Mouse (Mus musculus) central nervous system, embryonic 14 days (tissue): ENCODE measurements around the gene Hist1h3c. TPM values are rescaled to one million over a fixed set of nuclear protein-coding genes. Genes with fewer than 3 reads are reported as not detected.

Source experiments
- polyA plus RNA-seq: library from polyadenylated mRNA; depleted of rRNA; stranded (reverse); fragments of >200 nt; gene quantifications from 2 replicates; pipeline ENCODE4 v1.2.3, GENCODE M21; 2012; rRNA removed

The Hist1h3c gene
- polyA plus RNA-seq: 19.7 and 29.1 TPM in 2 replicates

GRCm38 (mm10) chr13:23745381-23746161 lies at the start of gene Hist1h3c:
TSS of gene Hist1h3c (minus strand) at chr13:23745602.

GRCm38 (mm10) chr13:23769613-23770012 lies 24.2 kb upstream of the Hist1h3c start, which contains the start of gene Trim38:
TSS of gene Trim38 (plus strand) at chr13:23769913.

GRCm38 (mm10) chr13:23763586-23764323 lies 18.4 kb upstream of the Hist1h3c start, which contains the start of gene Hist1h1a:
TSS of gene Hist1h1a (plus strand) at chr13:23763666.

DNA sequence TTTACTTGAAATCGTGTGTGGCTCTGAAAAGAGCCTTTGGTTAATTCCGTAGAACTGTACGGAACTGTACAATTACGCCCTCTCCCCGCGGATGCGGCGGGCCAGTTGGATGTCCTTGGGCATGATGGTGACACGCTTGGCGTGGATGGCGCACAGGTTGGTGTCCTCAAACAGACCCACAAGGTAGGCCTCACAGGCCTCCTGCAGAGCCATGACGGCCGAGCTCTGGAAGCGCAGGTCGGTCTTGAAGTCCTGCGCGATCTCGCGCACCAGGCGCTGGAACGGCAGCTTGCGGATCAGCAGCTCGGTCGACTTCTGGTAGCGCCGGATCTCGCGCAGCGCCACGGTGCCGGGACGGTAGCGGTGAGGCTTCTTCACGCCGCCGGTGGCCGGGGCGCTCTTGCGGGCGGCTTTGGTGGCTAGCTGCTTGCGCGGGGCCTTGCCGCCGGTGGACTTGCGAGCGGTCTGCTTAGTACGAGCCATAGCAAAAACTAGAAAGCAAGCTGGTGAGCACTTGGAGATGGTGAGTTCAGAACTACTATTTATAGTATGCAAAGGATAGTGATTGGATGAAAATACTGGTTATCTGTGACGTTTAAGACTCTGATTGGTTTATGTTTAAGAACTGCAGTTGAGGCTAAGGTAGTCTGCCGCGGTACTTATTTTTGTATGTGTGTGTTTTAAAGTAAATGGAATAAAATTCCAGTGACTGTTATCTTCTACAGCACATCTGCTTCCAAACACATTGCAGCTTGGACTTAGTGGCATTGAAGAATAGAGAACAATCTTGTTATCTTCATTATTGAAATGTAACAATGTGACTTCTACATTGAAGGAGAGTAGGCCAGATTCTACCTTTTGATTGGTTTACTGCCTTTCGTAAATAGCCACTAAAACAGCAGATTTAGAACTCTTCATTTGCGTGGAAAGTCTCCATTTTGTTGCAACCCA lies 16.7 kb upstream of the Hist1h3c start, which contains the start of gene Hist1h3a:
TSS of gene Hist1h3a (minus strand) at position 516 of the 951 bp plus-strand sequence.

DNA sequence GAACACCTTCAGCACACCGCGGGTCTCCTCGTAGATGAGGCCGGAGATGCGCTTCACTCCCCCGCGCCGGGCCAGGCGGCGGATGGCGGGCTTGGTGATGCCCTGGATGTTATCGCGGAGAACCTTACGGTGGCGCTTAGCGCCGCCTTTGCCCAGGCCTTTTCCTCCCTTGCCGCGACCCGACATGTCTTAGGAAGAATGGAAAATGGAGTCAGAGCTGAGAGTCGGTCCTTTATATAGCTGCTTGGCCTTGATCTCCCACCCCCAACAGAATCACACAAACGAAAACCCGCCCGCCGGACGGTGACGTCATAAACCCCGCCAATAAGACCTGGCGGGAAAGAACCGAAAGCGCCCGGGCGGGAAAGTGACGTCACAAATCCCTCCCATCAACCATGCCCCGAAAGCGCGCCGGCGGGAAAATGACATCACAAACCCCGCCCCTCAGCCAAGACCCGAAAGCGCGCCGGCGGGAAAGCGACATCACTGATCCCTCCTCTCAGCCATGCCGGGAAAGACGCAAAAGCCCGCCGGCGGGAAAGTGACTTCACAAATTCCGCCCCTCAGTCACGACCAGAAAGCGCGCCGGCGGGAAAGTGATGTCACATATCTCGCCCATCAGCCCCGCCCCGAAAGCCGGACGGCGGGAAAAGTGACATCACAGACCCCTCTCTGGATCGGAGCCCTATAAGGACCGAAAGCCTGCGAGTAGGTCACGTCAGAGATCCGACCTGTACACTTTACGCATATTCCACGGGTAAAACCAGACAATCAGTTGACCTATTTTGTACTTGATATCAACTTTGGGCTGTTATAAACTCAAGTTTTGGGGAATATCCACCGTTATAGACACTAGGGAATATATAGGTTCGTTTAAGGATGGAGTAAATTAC lies 15.8 kb upstream of the Hist1h3c start, which contains the start of gene Hist1h4a:
TSS of gene Hist1h4a (minus strand) at position 259 of the 893 bp plus-strand sequence.

GRCm38 (mm10) chr13:23756790-23757189 lies 11.4 kb upstream of the Hist1h3c start, which contains the start of gene Hist1h4b:
TSS of gene Hist1h4b (plus strand) at chr13:23757013.

DNA sequence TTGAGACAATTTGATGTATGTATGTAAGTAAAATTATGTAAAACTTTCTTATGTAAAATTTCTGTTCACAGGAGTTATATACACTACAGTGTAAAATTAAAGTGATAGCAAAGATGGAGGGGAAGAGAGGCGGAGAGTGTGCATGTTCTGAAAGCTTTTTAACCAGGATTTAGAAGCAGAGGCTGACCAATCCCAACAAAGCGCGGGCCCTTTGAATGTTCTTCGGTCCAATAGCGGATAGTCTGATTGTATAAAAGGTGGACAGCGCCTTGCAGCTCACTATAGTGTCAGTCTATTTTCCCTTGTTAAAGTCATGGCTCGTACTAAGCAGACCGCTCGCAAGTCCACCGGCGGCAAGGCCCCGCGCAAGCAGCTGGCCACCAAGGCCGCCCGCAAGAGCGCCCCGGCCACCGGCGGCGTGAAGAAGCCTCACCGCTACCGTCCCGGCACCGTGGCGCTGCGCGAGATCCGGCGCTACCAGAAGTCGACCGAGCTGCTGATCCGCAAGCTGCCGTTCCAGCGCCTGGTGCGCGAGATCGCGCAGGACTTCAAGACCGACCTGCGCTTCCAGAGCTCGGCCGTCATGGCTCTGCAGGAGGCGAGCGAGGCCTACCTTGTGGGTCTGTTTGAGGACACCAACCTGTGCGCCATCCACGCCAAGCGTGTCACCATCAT lies 6.8 kb upstream of the Hist1h3c start, which contains the start of gene Hist1h3b:
TSS of gene Hist1h3b (plus strand) at position 201 of the 675 bp plus-strand sequence.

GRCm38 (mm10) chr13:23750839-23751477 lies 5.6 kb upstream of the Hist1h3c start, which contains the start of gene Hist1h2ab:
TSS of gene Hist1h2ab (plus strand) at chr13:23751126.

DNA sequence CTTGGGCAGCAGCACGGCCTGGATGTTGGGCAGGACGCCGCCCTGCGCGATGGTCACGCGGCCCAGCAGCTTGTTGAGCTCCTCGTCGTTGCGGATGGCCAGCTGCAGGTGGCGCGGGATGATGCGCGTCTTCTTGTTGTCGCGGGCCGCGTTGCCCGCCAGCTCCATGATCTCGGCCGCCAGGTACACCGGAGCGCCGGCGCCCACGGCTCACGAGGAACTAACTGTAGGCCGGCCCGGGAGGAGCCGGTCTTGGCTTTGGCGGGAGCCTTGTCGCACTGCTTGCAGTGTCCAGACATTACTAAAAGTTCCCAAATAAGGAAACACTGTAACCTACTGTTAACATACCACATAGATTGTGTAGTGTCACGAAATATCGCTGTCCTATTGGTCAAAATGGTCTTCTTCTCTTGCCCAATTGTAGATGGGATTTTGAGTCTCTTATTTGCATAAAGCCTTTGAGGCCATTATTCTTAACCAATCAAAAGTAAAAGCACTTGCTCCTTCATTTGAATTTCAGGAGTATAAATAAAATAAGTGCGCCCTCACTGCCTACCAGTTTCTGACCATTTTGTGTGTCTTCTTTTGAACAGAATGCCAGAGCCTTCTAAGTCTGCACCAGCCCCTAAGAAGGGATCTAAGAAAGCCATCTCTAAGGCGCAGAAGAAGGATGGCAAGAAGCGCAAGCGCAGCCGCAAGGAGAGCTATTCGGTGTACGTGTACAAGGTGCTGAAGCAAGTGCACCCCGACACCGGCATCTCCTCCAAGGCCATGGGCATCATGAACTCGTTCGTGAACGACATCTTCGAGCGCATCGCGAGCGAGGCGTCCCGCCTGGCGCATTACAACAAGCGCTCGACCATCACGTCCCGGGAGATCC lies 1.0 kb upstream of the Hist1h3c start, which contains the start of gene Hist1h2bb:
TSS of gene Hist1h2bb (plus strand) at position 534 of the 880 bp plus-strand sequence.

DNA sequence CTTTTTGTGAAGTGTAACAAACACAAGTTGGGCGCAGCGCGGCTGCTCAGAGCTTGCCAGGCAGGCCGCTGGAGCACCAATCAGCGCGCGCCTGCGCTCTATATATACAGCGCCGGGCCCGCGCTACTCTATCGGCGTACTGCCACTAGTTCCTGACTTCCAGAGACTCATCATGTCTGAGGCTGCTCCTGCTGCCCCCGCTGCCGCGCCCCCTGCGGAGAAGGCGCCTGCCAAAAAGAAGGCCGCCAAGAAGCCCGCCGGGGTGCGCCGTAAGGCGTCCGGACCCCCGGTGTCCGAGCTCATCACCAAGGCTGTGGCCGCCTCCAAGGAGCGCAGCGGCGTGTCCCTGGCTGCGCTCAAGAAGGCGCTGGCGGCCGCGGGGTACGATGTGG lies 6.7 kb downstream of the Hist1h3c start, which contains the start of gene Hist1h1c:
TSS of gene Hist1h1c (plus strand) at position 132 of the 392 bp plus-strand sequence.

DNA sequence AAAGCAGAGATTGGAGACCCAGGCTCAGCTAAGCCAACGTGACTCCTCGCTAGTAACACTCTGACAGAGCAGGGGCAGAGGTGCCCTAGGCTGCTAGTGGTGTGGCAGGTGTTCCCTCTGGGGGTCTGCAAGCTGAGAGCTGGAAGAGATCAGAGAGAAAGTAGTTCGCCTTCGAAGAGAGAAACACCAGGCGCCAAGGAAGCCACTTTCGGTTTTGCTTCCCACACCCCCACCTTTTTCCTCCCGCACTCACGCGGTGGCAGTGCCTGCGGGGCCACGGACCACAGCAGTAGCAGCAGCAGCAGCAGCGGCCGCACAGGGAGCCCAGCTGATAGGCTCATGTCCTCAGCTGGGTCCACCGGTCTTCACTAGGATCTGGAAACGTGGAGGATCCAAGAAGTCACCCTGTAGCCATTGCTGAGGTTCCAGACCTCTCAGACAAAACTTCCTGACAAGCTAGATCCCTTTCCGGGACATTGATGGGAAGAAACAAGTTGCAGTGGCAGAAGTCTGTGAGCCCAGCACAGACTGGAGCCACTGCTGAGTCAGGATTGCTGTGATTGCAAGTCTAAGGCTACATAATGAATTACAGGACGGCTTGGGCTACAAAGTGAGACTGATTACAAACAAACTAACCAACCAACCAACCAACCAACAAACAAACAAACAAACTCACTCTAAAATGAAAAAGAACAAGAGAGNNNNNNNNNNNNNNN lies 34.9 kb downstream of the Hist1h3c start, which contains the start of gene Hfe:
TSS of gene Hfe (minus strand) at position 481 of the 716 bp plus-strand sequence.

DNA sequence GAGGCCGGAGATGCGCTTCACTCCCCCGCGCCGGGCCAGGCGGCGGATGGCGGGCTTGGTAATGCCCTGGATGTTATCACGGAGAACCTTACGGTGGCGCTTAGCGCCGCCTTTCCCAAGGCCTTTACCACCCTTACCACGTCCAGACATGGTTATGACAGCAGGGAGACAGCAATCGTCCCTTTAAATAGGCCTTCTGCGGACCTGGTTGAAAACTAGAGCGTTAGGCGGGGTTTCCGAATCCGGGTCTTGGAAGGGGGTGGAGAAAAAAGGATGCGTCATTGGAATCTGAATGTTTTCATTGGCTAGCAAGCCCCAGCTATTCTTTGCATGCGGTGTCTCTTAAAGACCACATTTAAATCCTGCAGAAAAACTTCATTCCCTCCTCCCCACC lies 47.1 kb downstream of the Hist1h3c start, which contains the start of gene Hist1h4c:
TSS of gene Hist1h4c (minus strand) at position 155 of the 394 bp plus-strand sequence.

GRCm38 (mm10) chr13:23695514-23695913 lies 49.9 kb downstream of the Hist1h3c start, which contains the start of gene Hist1h1t:
TSS of gene Hist1h1t (plus strand) at chr13:23695814.

